Mouse (Mus musculus) layer of hippocampus, adult 6 months (tissue): ENCODE results near the gene B4galnt3. TPM values are rescaled to one million over a fixed set of nuclear protein-coding genes. Genes with fewer than 3 reads are reported as not detected.

ENCODE experiments used
- long read RNA-seq, 2 experiments: library from polyadenylated mRNA; unstranded; transcript quantifications; one replicate each; pipeline ENCODE4 v2.0.0; 2019 to 2020
- polyA plus RNA-seq: library from polyadenylated mRNA; unstranded; fragments of <200 nt; fragmentation: Nextera tagmentation; gene quantifications from 2 replicates; pipeline ENCODE4 v1.2.3, GENCODE M21; 2021

Gene B4galnt3
- 0.31 and 0.39 TPM in 2 replicates for polyA plus RNA-seq
- long read RNA-seq, experiment 1 = 0 reads
- long read RNA-seq, experiment 2 = 0 reads

GRCm38 (mm10) chr6:120294056-120294784 is at the start of gene B4galnt3, which contains the start of gene D330020A13Rik:
Gene B4galnt3, minus strand, starts transcription at chr6:120294559.
Gene D330020A13Rik, plus strand, starts transcription at chr6:120294364.

Other genes with a start within 250 kb of the B4galnt3 start
- gene Ninj2, start 201.2 kb downstream of the B4galnt3 start, polyA plus RNA-seq = 6.4 and 8.5 TPM in 2 replicates
- gene D330020A13Rik, start 195 bp downstream of the B4galnt3 start, polyA plus RNA-seq = 0.24 TPM in 1 of 2 replicates, not detected in the other
- 15.0 and 16.1 TPM in 2 replicates for gene Kdm5a, start 69.6 kb upstream of the B4galnt3 start, polyA plus RNA-seq
- 3.4 TPM in 2 replicates for gene Ccdc77, start 69.8 kb upstream of the B4galnt3 start, polyA plus RNA-seq
- 5.0 and 6.0 TPM in 2 replicates for gene Il17ra, start 168.7 kb upstream of the B4galnt3 start, polyA plus RNA-seq
- 2.6 and 3.3 TPM in 2 replicates for gene Tmem121b, start 199.2 kb upstream of the B4galnt3 start, polyA plus RNA-seq
- 6.6 and 7.0 TPM in 2 replicates for gene Hdhd5, start 236.8 kb upstream of the B4galnt3 start, polyA plus RNA-seq